Mouse (Mus musculus) hindbrain, embryonic 11.5 days (tissue): ENCODE measurements around the gene Sp2. TPM values are rescaled to one million over a fixed set of nuclear protein-coding genes. Genes with fewer than 3 reads are reported as not detected.

Experiments
- ATAC-seq: fragments of 200-750 bp; cut with Nextera tagmentation; 2 replicates; pipeline ENCODE4 v1.8.0; 2017; ENCODE audit warnings: mild to moderate bottlenecking, moderate TSS enrichment, moderate library complexity; ENCODE audit not compliant: low FRiP score
- DNase-seq: peaks from one replicate; pipeline ENCODE4 v3.0.0-alpha.2; 2015; ENCODE audit warnings: low spot score
- H3K27ac ChIP-seq: fragments of 300-500 bp; sonication (generic); 2 replicates; pipeline ENCODE4 v1.5.1; 2014; ENCODE audit warnings: mild to moderate bottlenecking, low read depth, low read length
- H3K27me3 ChIP-seq: fragments of 300-500 bp; sonication (generic); 2 replicates; pipeline ENCODE4 v1.6.1; 2014; ENCODE audit warnings: mild to moderate bottlenecking, low read length, moderate library complexity, mixed read lengths; ENCODE audit not compliant: control insufficient read depth, insufficient read depth
- H3K36me3 ChIP-seq: fragments of 300-500 bp; sonication (generic); 2 replicates; pipeline ENCODE4 v1.6.1; 2014; ENCODE audit warnings: mild to moderate bottlenecking, low read length, moderate library complexity, mixed read lengths; ENCODE audit not compliant: control insufficient read depth, insufficient read depth
- H3K4me1 ChIP-seq: fragments of 300-500 bp; sonication (generic); replicated peaks from 2 replicates; pipeline ENCODE4 v1.6.1; 2014; ENCODE audit warnings: low read length, mixed read lengths; ENCODE audit not compliant: control insufficient read depth, insufficient read depth
- H3K4me2 ChIP-seq: fragments of 300-500 bp; sonication (generic); replicated peaks from 2 replicates; pipeline ENCODE4 v1.6.1; 2014; ENCODE audit warnings: mild to moderate bottlenecking, low read depth, low read length
- H3K4me3 ChIP-seq: fragments of 300-500 bp; sonication (generic); 2 replicates; pipeline ENCODE4 v1.5.1; 2014; ENCODE audit warnings: low read depth, low read length
- H3K9ac ChIP-seq: fragments of 300-500 bp; sonication (generic); 2 replicates; pipeline ENCODE4 v1.6.1; 2014; ENCODE audit warnings: low read depth, low read length
- H3K9me3 ChIP-seq: fragments of 300-500 bp; sonication (generic); 2 replicates; pipeline ENCODE4 v1.6.1; 2016; ENCODE audit warnings: low read length; ENCODE audit not compliant: control insufficient read depth
- WGBS: fragments of 180-500 bp; shearing (Covaris S2); extraction: QIAGEN DNeasy Blood & Tissue Kit; methylation state at CpG from one replicate; pipeline ENCODE4 v1.1.7; 2014; 5-methylcytosine and 5-hydroxymethylcytosine counted together
- polyA plus RNA-seq: library from polyadenylated mRNA; unstranded; fragments of >200 nt; fragmentation: Nextera tagmentation; extraction: Ambion mirVana; gene quantifications from 2 replicates; pipeline ENCODE4 v1.2.1, GENCODE M21; 2014

Sp2 gene
- polyA plus RNA-seq, 1 experiment from 2014 or later, result 17.8 TPM

- H3K9ac ChIP-seq, result no peak overlapping the region
- 59% methylated on average over 6 of the region's 6 CpGs for WGBS
These were observed 63.8 kb downstream of the Sp2 start for GRCm38 (mm10) chr11:96919003-96919402.

GRCm38 (mm10) chr11:96917415-96917814 lies 65.3 kb downstream of the Sp2 start:
- no peaks in the 10 kb centered on the region for H3K36me3 ChIP-seq
- H3K4me2 ChIP-seq, result no peak overlapping the region
- 90% methylated on average over 6 of the region's 6 CpGs for WGBS
- H3K9ac ChIP-seq, result no peak overlapping the region
- H3K27ac ChIP-seq, result no peak overlapping the region
- H3K4me1 ChIP-seq, result peaks cover 5% of the 10 kb centered on the region; the same call in 1 of the 2 replicates
- H3K4me3 ChIP-seq, result no peak overlapping the region
- H3K9me3 ChIP-seq, result no peaks in the 10 kb centered on the region
- no peak for DNase-seq
- H3K27me3 ChIP-seq, result no peaks in the 10 kb centered on the region
- no peak for ATAC-seq

More at GRCm38 (mm10) chr11:96919003-96919402, 63.8 kb downstream of the Sp2 start:
- H3K4me2 ChIP-seq, result no peak overlapping the region
- no peaks in the 10 kb centered on the region for H3K36me3 ChIP-seq
- H3K4me3 ChIP-seq, result no peak overlapping the region
- no peak overlapping the region for H3K27ac ChIP-seq
- peaks cover 5% of the 10 kb centered on the region; the same call in 1 of the 2 replicates for H3K4me1 ChIP-seq
- no peak for DNase-seq
- H3K9me3 ChIP-seq, result no peaks in the 10 kb centered on the region
- no peak for ATAC-seq
- H3K27me3 ChIP-seq, result no peaks in the 10 kb centered on the region

- peak overlapping the region; percentile 31; the same call in 1 of the 2 replicates for H3K4me2 ChIP-seq
- ATAC-seq (peak; percentile 12; the same call in 1 of the 2 replicates), DNase-seq (no peak)
- H3K27ac ChIP-seq, result no peak overlapping the region
- H3K4me1 ChIP-seq, result peaks cover 5% of the 10 kb centered on the region; the same call in 1 of the 2 replicates
- H3K36me3 ChIP-seq, result no peaks in the 10 kb centered on the region
- no peaks in the 10 kb centered on the region for H3K27me3 ChIP-seq
- H3K9me3 ChIP-seq, result no peaks in the 10 kb centered on the region
- 35% methylated on average over 13 of the region's 13 CpGs for WGBS
- peak overlapping the region; percentile 24; the same call in 1 of the 2 replicates for H3K9ac ChIP-seq
- no peak overlapping the region for H3K4me3 ChIP-seq
These were observed 65.8 kb downstream of the Sp2 start for GRCm38 (mm10) chr11:96916885-96917396.

DNA sequence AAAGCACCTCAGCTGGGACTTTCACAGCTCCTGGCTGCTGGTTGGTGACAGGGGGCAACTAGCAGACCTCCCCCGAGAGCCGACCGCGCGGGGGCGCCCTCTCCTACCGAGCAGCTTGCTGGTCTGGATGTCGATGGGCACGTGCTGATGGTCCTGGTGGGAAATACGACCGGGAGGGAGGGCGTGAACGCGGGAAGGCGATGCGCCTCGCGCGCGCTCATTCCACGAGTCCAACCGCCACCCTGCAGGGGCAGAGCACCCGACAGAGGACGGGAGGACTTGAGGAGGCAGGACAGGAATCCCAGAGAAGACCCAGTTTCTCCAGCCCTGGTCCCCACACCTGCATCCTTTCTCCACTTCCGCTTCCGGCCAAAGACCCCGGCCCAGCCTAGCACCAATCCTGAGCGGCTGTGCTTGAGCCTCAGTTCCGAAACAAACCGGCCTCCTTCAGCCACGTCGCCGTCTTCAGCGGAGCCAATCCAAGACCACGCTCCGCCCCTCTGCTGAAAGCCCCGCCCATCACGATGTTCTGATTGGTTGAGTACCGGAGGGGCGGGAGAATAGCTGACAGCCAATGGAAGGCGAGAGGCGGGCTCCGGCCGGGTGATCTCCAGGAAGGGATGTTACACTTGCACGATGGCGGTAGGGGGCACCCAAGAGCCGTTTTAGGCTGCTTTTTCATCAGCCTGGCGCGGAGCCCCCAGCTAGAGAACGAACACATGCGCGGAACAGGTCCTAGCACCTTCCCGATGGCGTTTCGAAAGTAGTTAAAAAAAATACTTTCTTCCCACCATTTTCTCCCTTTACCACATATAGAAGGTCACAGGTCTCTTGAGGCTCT lies 66.5 kb downstream of the Sp2 start, which contains the start of gene Cdk5rap3:
Gene Cdk5rap3, minus strand, starts transcription at position 453 of the 841 bp plus-strand sequence.
- Histone ChIP-seq H3K9me3 (no peaks in the 10 kb centered on the region), H3K27ac (peak within 1 kb of the TSS; percentile 62), H3K9ac (peak within 1 kb of the TSS; percentile 62), H3K4me3 (peak within 1 kb of the TSS; percentile 75), H3K36me3 (no peaks in the 10 kb centered on the region), H3K4me1 (peaks cover 5% of the 10 kb centered on the region; the same call in 1 of the 2 replicates), H3K4me2 (peak within 1 kb of the TSS; percentile 51), H3K27me3 (no peaks in the 10 kb centered on the region)
- peak; percentile 100 for DNase-seq
- ATAC-seq, result peak; percentile 98
- WGBS, result under 1% methylated on average over 55 of the region's 55 CpGs

GRCm38 (mm10) chr11:96912682-96913081 lies 70.1 kb downstream of the Sp2 start:
- ATAC-seq (no peak), DNase-seq (no peak)
- Histone ChIP-seq H3K9me3 (no peaks in the 10 kb centered on the region), H3K27ac (no peak overlapping the region), H3K4me1 (peaks cover 14% of the 10 kb centered on the region), H3K9ac (no peak overlapping the region), H3K4me3 (no peak overlapping the region), H3K4me2 (no peak overlapping the region), H3K27me3 (no peaks in the 10 kb centered on the region), H3K36me3 (0 out of 2 replicates have a peak, but pooled peaks cover 3% of the 10 kb centered on the region)
- WGBS, result 91% methylated on average over 11 of the region's 11 CpGs

DNA sequence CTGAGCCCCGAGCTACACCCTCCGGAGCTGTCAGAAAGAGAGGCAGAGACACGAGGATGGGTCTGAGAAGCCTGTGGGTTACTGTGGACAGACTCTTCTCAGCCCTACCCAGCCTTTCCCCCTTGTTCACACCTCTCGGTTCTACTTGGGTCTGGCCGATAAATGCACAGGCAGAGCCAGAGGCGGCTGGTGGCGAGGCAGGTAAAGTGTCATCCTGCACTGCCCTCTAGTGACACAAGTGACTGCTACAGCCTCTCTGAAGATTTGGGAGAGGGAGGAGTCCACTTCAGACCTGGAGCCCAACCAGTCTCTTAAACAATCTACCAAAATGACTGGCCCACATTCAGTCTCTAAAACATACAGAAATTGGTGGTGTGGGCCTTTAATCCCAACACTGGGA lies 72.8 kb downstream of the Sp2 start:
- H3K4me1 ChIP-seq, result peaks cover 35% of the 10 kb centered on the region
- H3K27me3 ChIP-seq, result no peaks in the 10 kb centered on the region
- 0 out of 2 replicates have a peak, but pooled peaks cover 3% of the 10 kb centered on the region for H3K36me3 ChIP-seq
- peak; percentile 51 for ATAC-seq
- peak overlapping the region; percentile 52; the same call in 1 of the 2 replicates for H3K27ac ChIP-seq
- H3K4me2 ChIP-seq, result no peak overlapping the region
- no peaks in the 10 kb centered on the region for H3K9me3 ChIP-seq
- peak overlapping the region; percentile 24; the same call in 1 of the 2 replicates for H3K9ac ChIP-seq
- peak; percentile 90 for DNase-seq
- 22% methylated on average over 7 of the region's 7 CpGs for WGBS
- no peak overlapping the region for H3K4me3 ChIP-seq

DNA sequence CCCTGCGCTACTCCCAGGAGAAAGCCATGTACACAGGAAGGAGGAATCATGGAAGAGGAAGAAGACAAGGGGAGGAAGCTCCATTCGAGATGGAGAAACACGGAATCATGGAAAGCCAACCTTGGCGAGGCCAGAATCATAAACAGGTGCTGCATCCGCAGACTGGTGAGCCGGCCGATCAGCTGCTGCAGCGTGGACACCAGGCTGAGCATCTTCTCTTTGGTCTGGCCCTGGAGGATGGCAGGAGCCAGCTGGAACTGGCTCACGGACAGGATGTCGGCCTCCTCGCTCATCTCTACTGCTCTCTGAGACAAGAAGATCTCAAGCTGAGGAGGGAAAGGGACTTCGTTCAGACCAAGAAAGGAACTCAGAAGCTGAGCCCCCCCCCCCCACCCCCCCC lies 74.2 kb downstream of the Sp2 start:
- WGBS, result 87% methylated on average over 12 of the region's 12 CpGs
- peak overlapping the region; percentile 16; the same call in 1 of the 2 replicates for H3K9ac ChIP-seq
- H3K27me3 ChIP-seq, result no peaks in the 10 kb centered on the region
- H3K4me1 ChIP-seq, result peaks cover 38% of the 10 kb centered on the region
- no peak overlapping the region for H3K4me3 ChIP-seq
- DNase-seq (no peak), ATAC-seq (no peak)
- H3K9me3 ChIP-seq, result no peaks in the 10 kb centered on the region
- H3K36me3 ChIP-seq, result 0 out of 2 replicates have a peak, but pooled peaks cover 3% of the 10 kb centered on the region
- no peak overlapping the region for H3K4me2 ChIP-seq
- H3K27ac ChIP-seq, result peak overlapping the region; percentile 95

DNA sequence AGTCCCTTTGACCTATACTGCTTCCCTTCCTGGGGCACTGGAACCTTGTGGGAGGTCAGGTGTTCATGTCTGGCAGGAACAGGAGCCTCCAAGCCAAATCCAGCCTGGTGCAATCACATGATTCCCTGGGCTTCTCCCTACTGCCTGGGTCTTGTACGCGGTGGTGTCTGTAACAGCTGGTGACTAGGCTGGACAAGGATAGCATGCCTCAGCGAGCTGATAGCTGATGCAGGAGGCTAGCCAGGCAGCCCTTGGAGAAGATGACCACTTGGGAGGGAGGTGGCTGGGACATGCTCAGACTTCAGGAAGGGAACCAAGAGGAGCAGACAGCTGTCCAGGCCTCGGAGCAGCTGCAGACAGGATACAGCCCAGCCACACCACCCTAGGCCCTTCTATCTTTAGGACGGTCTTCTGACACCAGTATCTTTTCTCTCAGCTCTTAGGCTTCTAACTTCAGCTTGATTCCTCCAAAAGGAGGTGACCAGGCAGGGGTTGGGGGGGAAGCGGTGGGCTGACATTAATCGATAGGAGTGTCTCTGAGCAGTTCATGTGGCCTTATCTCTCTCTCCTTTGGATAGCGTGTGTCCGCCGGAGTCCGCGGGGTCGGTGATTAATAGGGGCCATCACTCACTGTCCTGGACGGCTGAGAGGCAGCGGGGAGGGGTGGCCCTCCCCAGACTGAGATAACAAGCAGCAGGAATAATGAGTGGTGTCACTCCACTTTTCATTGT lies 76.2 kb downstream of the Sp2 start:
- H3K27me3 ChIP-seq, result no peaks in the 10 kb centered on the region
- H3K27ac ChIP-seq, result peak overlapping the region; percentile 95
- peaks cover 49% of the 10 kb centered on the region for H3K4me1 ChIP-seq
- WGBS, result 16% methylated on average over 15 of the region's 15 CpGs
- H3K4me2 ChIP-seq, result no peak overlapping the region
- ATAC-seq, result peak; percentile 61
- H3K4me3 ChIP-seq, result no peak overlapping the region
- peak; percentile 72 for DNase-seq
- peak overlapping the region; percentile 3 for H3K9ac ChIP-seq
- H3K36me3 ChIP-seq, result 0 out of 2 replicates have a peak, but pooled peaks cover 3% of the 10 kb centered on the region
- H3K9me3 ChIP-seq, result no peaks in the 10 kb centered on the region
